Mouse (Mus musculus) lung, postnatal 36 days (tissue): Measurements from ENCODE around the gene Med25.

ENCODE experiments used
- DNase-seq: peaks from one replicate; pipeline ENCODE4 v3.0.0; 2022; ENCODE audit warnings: mixed read lengths

Gene Med25

DNA sequence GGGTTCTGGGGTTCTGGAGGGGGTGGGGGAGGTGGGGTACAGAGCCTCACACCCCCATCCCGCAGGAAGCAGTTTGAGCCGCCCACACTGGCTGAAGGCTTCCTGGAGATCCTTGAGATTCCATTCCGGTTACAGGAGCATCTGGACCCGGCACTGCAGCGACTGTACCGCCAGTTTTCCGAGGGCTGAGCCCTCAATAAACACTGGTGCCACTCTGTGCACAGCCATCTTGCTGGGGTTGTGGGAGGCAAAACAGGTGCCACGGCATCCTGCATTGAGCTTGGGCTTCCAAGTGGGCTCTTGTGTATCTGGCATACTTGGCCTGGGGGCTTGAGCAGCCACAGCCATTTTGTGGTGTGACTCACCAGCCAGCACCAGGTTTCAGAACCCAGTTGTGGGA, 30.1 kb downstream of the Med25 start:
- DNase-seq: no peak

GRCm38 (mm10) chr7:44861429-44861816, 31.1 kb downstream of the Med25 start:
- DNase-seq: no peak

GRCm38 (mm10) chr7:44860576-44861428, 31.7 kb downstream of the Med25 start:
- peak; percentile 75 for DNase-seq

GRCm38 (mm10) chr7:44859896-44860295, 32.6 kb downstream of the Med25 start:
- no peak for DNase-seq

DNA sequence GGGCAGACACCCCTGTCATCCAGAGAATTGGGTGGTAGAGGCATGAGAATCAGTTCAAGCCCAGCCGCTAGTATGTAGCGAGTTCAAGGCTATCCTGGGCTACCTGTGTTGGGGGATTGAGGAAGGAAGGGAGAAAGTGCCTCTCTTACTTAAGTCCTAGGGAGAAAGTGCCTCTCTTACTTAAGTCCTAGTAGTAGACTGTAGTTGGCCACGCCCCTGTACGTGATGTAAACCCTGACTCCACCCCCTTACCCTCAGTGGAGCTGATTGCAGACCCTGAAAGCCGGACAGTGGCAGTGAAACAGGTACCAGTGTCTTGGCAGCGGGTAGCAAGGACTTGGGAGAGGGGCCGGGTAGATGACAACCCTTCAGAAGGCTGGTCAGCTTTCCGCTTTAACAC, 34.6 kb downstream of the Med25 start:
- DNase-seq: peak; percentile 73

GRCm38 (mm10) chr7:44857042-44857552, 35.4 kb downstream of the Med25 start, which contains the start of gene Pnkp:
TSS of gene Pnkp (plus strand) at chr7:44857139.
- peak; percentile 92 for DNase-seq

DNA sequence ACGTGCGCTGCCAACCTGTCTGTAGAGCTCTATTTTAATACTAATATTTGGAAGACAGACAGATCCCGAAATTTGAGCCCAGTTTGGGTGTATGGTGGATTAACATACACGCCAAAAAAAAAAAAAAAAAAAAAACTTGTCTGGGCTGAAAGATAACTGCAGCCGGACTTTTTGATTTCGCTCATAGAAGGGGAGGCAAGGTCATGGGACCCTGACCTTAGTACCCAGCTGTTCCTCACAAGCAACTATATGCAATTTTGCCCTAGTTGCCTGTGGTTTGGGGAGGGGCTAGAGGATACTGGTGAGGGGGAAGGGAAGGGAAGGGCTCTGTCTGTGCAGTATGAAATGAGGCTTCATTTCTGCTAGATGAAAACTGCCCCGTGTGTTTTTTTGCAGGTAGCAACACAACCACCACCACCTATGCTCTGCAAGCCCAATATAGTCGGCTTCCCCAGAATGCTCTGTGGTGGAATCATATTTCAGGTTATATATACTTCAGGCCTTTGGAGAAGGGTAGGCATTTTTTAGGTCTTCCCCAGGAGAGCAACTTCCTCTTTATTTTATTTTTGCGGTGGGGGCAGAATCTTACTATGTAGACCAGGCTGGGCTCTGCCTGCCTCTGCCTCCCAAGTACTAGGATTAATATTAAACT, 36.1 kb downstream of the Med25 start:
- no peak for DNase-seq

- DNase-seq: no peak
These were observed 37.5 kb downstream of the Med25 start for GRCm38 (mm10) chr7:44855036-44855435.

DNA sequence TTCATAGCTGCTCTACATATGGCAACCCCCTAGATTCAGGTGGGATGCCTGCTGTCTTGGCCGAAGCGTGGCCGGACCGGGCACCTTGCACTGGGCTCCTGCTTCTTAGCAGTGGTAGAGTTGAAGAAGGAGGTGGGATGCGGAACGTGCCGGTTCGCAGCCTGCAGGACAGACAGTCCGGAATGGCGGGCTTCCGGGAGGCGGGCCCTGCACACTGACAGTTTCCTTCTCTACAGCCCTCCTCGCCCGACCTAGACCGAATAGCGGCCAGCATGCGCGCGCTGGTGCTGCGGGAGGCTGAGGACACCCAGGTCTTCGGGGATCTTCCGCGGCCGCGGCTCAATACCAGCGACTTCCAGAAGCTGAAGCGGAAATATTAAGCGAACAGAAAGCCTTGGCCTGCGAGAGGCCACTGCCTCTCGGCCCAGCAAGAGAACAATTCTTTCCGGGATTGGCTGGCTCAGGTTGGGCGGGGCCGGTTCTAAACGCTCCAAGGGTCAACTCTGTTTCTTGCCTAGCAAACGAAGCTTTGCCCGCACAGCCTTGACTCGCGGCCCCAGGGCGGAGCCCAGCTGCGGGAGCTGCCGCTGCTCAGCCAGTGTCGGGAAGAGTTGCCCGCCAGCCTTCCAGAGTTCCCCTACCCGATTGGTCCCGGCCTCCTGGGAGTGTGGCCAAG, 38.0 kb downstream of the Med25 start:
- peak; percentile 93 for DNase-seq

DNA sequence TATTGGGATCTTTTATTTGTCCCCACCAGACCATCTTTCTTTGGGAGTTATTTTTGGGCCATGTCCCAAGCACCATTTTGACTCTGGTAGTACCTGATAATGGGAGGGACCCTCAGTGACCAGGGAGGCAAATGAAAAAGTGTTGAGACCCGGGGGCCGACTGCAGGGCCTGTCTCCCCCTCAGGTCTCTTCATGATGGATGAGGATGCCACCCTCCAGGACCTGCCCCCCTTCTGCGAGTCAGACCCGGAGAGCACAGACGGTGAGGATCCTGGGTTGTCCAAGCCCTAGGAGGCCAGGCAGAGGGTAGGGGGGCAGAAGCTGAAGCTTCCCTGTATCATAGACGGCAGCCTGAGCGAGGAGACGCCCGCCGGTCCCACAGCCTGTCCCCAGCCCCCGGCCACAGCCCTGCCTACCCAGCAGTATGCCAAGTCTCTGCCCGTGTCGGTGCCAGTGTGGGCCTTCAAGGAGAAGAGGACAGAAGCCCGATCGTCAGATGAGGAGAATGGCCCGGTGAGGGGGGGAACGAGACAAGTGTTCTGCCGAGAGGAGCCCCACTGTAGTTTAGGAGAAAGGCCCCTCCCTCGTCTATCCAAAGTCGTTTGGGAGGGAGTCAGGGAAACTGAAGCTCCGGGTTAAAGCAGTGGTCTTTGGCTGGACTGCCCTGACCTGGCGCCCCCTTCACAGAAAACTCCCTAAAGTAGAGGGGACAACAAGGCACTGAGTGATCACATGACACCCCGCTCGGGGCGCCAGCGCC, 38.7 kb downstream of the Med25 start:
- no peak for DNase-seq

DNA sequence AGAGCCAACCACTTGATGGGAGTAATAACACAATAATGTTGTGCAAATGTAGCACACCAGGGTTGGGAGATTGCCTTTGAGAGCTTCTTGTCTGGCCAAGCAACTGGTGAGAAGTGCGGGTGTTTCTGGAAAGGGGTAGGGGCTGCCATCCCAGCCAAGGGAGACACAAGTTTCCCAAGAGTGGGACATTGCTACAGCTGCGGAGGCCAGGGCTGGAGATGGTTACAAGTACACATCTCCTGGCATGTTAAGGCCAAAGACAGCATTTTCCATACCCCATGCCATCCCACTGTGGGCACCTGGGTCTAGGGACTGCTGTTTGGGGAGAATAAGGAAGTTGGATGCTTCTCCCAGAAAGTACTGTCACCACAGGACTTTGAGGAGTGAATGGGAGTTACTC, 39.4 kb downstream of the Med25 start:
- no peak for DNase-seq

DNA sequence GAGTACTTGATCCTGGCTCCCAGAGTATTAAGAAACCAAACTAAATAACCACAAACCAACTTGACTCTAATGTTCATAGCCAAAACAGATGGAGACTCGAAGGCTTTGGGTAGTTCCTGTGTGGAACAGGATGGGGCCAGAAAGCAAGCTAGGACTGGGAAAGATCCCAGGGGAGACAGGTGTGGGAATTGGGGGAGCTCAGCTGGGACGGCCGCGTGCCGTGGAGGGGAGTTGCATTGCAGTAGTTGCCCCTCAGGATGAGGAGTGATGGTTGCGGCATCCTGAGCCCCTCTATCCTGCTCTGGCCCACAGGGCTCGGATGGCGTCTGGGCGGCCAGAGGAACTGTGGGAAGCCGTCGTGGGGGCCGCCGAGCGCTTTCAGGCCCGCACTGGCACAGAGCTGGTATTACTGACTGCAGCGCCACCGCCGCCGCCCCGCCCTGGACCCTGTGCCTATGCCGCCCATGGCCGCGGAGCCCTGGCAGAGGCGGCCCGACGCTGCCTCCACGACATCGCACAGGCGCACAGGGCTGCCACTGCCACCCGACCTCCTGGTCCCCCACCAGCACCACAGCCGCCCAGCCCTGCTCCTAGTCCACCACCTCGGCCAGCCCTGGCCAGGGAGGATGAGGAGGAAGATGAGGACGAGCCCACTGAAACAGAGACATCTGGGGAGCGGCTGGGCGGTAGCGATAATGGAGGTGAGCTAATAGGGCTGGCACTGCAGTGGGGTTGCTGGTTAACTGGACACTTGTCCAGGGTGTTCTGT, 40.1 kb downstream of the Med25 start:
- DNase-seq: no peak

DNA sequence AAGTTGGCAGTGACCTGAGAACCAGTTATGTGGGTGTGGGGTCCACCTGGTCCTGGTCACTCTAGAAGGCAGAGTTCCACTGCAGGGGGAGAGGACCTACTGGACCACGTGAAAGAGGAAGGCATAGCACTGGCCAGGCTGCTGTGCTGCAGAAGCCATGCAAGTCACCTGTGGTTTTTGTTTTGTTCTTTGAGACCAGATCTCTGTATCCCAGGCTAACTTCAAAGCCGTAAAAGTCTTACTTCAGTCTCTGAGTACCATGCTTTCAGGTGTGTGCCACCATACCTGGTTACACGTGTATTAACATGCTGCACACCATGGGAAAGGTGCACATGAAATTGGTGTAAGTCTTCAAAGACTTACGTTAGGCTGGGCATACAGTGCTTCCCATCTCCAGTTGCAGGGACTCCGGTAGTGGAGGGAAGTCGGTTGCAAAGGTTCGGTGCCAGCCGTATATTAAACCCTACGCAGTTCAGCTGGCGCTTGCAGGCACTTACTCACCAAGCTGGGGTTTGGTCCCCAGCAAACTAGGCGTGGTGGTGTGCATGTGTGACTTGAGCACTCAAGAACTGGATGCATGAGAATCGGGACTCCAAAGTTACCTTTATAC, 40.8 kb downstream of the Med25 start:
- DNase-seq: no peak

GRCm38 (mm10) chr7:44850789-44851624, 41.5 kb downstream of the Med25 start:
- no peak for DNase-seq

DNA sequence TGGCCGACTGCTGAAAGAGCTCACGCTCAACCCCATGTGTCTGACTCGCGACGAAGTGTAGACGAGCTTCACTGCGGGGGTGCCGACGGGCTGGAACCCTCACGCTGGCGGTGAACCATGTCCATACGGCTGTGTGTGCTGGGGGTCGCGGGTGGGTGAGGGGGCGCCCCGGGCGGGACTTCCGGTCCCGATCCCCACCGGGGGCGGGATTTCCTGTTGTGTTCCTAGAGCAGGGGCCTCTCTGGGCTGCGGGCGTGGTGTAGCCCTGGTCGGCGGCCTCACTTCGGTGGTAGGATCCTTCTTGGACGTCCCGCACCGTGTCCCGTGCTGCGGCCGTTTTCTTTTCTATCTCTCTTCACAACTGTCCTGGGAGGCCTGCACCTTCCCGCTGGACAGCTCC, 42.4 kb downstream of the Med25 start:
- DNase-seq: peak; percentile 80

- DNase-seq: peak; percentile 95
These were observed 42.9 kb downstream of the Med25 start for GRCm38 (mm10) chr7:44849416-44850111.

GRCm38 (mm10) chr7:44848561-44849415, 43.7 kb downstream of the Med25 start, which contains the start of the genes Akt1s1 and Tbc1d17:
TSS of gene Akt1s1 (plus strand) at chr7:44848991.
TSS of gene Tbc1d17 (minus strand) at chr7:44849079.
- peak; percentile 100 for DNase-seq

- no peak for DNase-seq
These were observed 44.7 kb downstream of the Med25 start for GRCm38 (mm10) chr7:44847772-44848171.

DNA sequence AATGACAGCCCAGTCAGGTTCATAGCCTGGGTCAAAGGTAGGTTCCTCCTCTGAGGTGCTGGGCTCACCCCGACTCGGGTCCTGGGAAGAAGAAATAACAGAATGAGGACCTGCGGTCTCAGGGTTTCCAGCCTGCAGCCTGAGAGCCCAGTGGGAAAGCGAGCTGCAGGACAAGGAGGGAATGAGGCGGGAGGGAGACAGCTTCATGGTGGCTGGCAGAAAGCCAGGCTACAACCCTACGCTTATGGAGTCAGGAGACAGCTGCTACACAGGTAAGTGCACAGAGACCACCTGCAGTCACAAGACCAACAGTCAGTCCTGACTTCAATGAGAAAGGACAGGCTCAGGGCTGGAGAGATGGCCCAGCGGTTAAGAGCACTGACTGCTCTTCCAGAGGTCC, 45.7 kb downstream of the Med25 start:
- no peak for DNase-seq
